Mouse (Mus musculus): Measurements from ENCODE around the gene Gm20388. TPM values are rescaled to one million over a fixed set of nuclear protein-coding genes. Genes with fewer than 3 reads are reported as not detected.
A peak's percentile ranks its signal among the peaks of the same experiment; 100 is the strongest.

The Gm20388 gene
- polyA plus RNA-seq, 1 experiment from 2014 or later, result not detected

DNA sequence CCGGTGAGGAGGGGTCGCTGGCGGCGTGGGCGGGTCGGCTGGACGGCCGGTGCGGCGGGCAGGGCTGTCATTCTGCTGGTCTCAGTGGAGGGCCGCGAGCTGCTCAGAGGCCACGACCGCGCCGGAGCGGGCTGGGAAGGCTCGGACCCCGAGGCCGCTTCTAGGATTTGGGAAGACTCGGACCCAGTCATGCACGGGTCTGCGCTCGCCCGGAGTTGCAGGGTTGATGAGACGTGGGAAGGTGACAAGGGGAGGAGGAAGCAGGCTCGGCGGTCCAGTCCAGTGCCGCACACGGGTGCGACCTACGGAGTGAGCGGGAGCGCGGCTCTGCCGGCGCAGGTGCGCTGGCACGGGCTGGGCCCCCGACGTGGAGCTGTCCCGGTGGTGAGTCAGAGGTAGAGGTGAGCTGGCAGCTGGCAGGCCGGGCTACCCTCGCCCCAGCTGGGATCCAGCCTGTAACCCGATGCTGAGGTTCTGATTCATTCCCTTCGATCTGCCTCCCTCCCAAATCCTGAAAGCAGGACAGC, 203.7 kb downstream of the Gm20388 start:
- TF ChIP-seq EP300 (optimal IDR thresholded peaks at IDR 0.05) (no peak), CTCF (IDR thresholded peaks at IDR 0.05; ENCODE audit: low read depth) (no peak)
- Histone ChIP-seq H3K4me2 (replicated peaks; ENCODE audit: low read depth) (peak overlapping the region; percentile 96), H3K27ac (replicated peaks) (peak overlapping the region; percentile 82), H3K4me3 (ENCODE audit: low read depth, low read length) (peak overlapping the region; percentile 75), H3K9ac (ENCODE audit: low read length) (peak overlapping the region; percentile 78), H3K27me3 (ENCODE audit: control insufficient read depth, insufficient read depth, low read length) (no peaks in the 10 kb centered on the region), H3K4me1 (replicated peaks; ENCODE audit: control insufficient read depth, insufficient read depth) (peaks cover 3% of the 10 kb centered on the region), H3K36me3 (ENCODE audit: control insufficient read depth, insufficient read depth, low read length) (no peaks in the 10 kb centered on the region), H3K9me3 (ENCODE audit: control insufficient read depth, low read length) (no peaks in the 10 kb centered on the region)
- ATAC-seq (ENCODE audit: low FRiP score, low TSS enrichment) (peak; percentile 74), DNase-seq (ENCODE audit: low spot score) (peak; percentile 76)
- 1% methylated on average over 37 of the region's 46 CpGs for WGBS

DNA sequence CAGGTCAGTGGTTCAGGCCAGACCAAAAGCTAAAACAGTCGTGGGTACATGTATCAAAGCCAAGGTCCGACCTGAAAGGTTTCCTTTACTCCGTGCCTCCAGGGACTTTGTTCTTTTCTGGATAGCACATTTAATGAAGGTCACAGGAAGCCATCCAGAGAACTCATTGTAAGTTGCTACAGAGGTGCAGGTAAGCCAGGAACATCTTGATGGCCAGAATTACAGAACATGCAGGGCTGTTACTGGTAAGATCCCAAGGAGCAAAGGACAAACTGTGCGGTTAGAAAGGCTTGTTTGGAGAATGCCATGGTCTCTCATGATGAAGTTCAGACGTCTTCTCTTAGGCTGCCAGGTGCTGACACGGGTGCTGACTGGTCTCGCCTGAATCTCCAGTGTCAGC, 206.0 kb downstream of the Gm20388 start:
- H3K4me3 ChIP-seq (ENCODE audit: low read depth, low read length), result no peak overlapping the region
- peaks cover 3% of the 10 kb centered on the region for H3K4me1 ChIP-seq (replicated peaks; ENCODE audit: control insufficient read depth, insufficient read depth)
- no peaks in the 10 kb centered on the region for H3K36me3 ChIP-seq (ENCODE audit: control insufficient read depth, insufficient read depth, low read length)
- TF ChIP-seq EP300 (optimal IDR thresholded peaks at IDR 0.05) (no peak), CTCF (IDR thresholded peaks at IDR 0.05; ENCODE audit: low read depth) (no peak)
- no peak overlapping the region for H3K27ac ChIP-seq (replicated peaks)
- no peaks in the 10 kb centered on the region for H3K9me3 ChIP-seq (ENCODE audit: control insufficient read depth, low read length)
- no peak for DNase-seq (ENCODE audit: low spot score)
- H3K27me3 ChIP-seq (ENCODE audit: control insufficient read depth, insufficient read depth, low read length), result no peaks in the 10 kb centered on the region
- H3K9ac ChIP-seq (ENCODE audit: low read length), result no peak overlapping the region
- 71% methylated on average over 7 of the region's 7 CpGs for WGBS
- H3K4me2 ChIP-seq (replicated peaks; ENCODE audit: low read depth), result no peak overlapping the region
- ATAC-seq (ENCODE audit: low FRiP score, low TSS enrichment), result no peak

DNA sequence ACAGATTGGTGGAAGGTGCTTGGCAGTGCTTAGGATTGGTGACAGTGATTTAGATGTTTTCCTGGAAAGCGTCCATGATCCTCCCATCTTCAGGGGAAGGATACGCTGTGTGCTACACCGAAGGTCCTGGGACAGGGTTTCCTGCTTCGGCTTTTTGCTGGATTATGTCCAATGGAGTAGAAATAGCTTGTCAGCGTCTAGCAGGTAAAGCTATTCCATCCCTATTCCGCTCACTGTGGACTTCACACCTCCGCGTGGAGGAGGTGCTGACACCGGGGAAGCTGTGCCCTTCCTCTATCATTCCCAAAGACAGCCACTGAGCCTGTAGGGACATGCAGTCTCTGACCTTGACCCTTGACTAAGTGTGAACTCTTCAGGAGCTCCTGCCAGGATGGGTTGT, 207.5 kb downstream of the Gm20388 start:
- H3K9ac ChIP-seq (ENCODE audit: low read length), result no peak overlapping the region
- H3K4me1 ChIP-seq (replicated peaks; ENCODE audit: control insufficient read depth, insufficient read depth), result no peaks in the 10 kb centered on the region; the same call in none of the 2 replicates
- no peak overlapping the region for H3K4me3 ChIP-seq (ENCODE audit: low read depth, low read length)
- H3K36me3 ChIP-seq (ENCODE audit: control insufficient read depth, insufficient read depth, low read length), result no peaks in the 10 kb centered on the region
- no peak overlapping the region for H3K4me2 ChIP-seq (replicated peaks; ENCODE audit: low read depth)
- ATAC-seq (ENCODE audit: low FRiP score, low TSS enrichment), result no peak
- DNase-seq (ENCODE audit: low spot score), result no peak
- H3K27ac ChIP-seq (replicated peaks), result no peak overlapping the region
- H3K27me3 ChIP-seq (ENCODE audit: control insufficient read depth, insufficient read depth, low read length), result no peaks in the 10 kb centered on the region
- TF ChIP-seq EP300 (optimal IDR thresholded peaks at IDR 0.05), result no peak
- no peak for TF ChIP-seq CTCF (IDR thresholded peaks at IDR 0.05; ENCODE audit: low read depth)
- WGBS, result 76% methylated on average over 9 of the region's 9 CpGs
- no peaks in the 10 kb centered on the region for H3K9me3 ChIP-seq (ENCODE audit: control insufficient read depth, low read length)

DNA sequence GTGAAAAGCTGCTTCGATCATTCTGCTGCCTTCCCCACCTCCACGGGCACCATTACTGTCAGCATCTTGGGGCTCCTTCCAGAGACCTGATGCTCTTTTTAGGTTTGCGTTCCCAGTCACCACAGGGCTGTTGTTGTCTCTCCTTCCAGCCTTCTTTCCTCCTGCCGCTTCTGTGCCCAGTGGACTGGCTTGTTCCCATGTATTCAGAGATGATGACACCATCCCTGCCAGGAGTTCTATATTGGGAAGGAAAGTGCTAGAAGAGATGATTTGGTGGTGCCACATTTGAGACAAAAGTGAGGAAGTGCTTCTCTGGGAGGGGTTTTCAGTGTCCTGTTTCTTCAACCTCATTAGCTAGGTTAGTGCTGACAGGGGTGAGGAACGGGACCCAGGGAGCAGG, 208.2 kb downstream of the Gm20388 start:
- ATAC-seq (ENCODE audit: low FRiP score, low TSS enrichment) (no peak), DNase-seq (ENCODE audit: low spot score) (no peak)
- no peak overlapping the region for H3K9ac ChIP-seq (ENCODE audit: low read length)
- no peaks in the 10 kb centered on the region for H3K9me3 ChIP-seq (ENCODE audit: control insufficient read depth, low read length)
- no peaks in the 10 kb centered on the region for H3K27me3 ChIP-seq (ENCODE audit: control insufficient read depth, insufficient read depth, low read length)
- no peak overlapping the region for H3K4me2 ChIP-seq (replicated peaks; ENCODE audit: low read depth)
- WGBS, result 88% methylated on average over 5 of the region's 5 CpGs
- H3K36me3 ChIP-seq (ENCODE audit: control insufficient read depth, insufficient read depth, low read length), result no peaks in the 10 kb centered on the region
- no peak for TF ChIP-seq EP300 (optimal IDR thresholded peaks at IDR 0.05)
- no peak for TF ChIP-seq CTCF (IDR thresholded peaks at IDR 0.05; ENCODE audit: low read depth)
- no peak overlapping the region for H3K27ac ChIP-seq (replicated peaks)
- no peaks in the 10 kb centered on the region; the same call in none of the 2 replicates for H3K4me1 ChIP-seq (replicated peaks; ENCODE audit: control insufficient read depth, insufficient read depth)
- H3K4me3 ChIP-seq (ENCODE audit: low read depth, low read length), result no peak overlapping the region

DNA sequence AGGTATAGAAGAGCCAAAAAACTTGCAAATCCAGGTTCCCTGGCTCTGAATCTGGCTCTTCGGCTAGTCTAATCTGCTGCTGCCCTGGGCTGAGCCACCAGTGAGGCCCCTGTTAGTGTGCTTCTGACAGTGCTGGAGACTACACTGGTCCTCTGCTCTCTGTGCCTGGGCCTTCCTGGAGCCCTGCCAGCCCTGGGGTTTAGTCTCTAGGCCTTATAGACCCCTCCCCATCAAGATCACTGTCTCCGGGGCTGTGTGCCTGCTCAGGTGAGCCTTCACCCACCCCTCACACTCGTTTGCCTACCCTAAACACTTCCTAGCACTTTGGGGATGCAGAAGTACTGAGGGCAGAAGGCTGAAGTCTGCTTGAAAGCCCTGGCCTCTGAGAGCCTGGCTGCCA, 208.8 kb downstream of the Gm20388 start:
- Histone ChIP-seq H3K4me2 (replicated peaks; ENCODE audit: low read depth) (no peak overlapping the region), H3K36me3 (ENCODE audit: control insufficient read depth, insufficient read depth, low read length) (no peaks in the 10 kb centered on the region), H3K27me3 (ENCODE audit: control insufficient read depth, insufficient read depth, low read length) (no peaks in the 10 kb centered on the region), H3K9me3 (ENCODE audit: control insufficient read depth, low read length) (no peaks in the 10 kb centered on the region), H3K4me3 (ENCODE audit: low read depth, low read length) (no peak overlapping the region), H3K9ac (ENCODE audit: low read length) (no peak overlapping the region), H3K4me1 (replicated peaks; ENCODE audit: control insufficient read depth, insufficient read depth) (peaks cover 2% of the 10 kb centered on the region), H3K27ac (replicated peaks) (no peak overlapping the region)
- 55% methylated on average over 3 of the region's 3 CpGs for WGBS
- no peak for TF ChIP-seq CTCF (IDR thresholded peaks at IDR 0.05; ENCODE audit: low read depth)
- TF ChIP-seq EP300 (optimal IDR thresholded peaks at IDR 0.05), result no peak
- DNase-seq (ENCODE audit: low spot score), result no peak
- ATAC-seq (ENCODE audit: low FRiP score, low TSS enrichment), result no peak

DNA sequence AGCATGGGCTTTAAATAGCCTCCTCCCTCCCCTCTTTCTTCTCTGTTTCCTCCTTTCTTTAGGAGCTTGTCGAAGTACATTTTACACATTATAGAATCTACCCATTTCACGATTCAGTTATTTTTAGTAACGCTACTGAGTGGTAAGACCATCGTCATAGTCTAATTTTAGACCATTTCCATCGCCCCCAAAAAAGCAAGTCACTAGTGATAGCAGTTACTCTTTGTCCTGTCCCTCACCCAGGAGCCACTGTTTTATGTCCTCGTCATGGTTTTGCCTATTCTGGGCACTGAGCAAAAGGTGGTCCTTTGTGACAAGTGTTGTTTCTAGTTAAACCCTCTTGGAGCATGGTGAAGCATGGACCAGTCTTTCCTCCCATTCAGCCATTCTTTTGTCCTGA, 209.3 kb downstream of the Gm20388 start:
- DNase-seq (ENCODE audit: low spot score) (no peak), ATAC-seq (ENCODE audit: low FRiP score, low TSS enrichment) (no peak)
- no peak overlapping the region for H3K9ac ChIP-seq (ENCODE audit: low read length)
- no peak overlapping the region for H3K4me2 ChIP-seq (replicated peaks; ENCODE audit: low read depth)
- no peak overlapping the region for H3K4me3 ChIP-seq (ENCODE audit: low read depth, low read length)
- TF ChIP-seq EP300 (optimal IDR thresholded peaks at IDR 0.05) (no peak), CTCF (IDR thresholded peaks at IDR 0.05; ENCODE audit: low read depth) (no peak)
- H3K36me3 ChIP-seq (ENCODE audit: control insufficient read depth, insufficient read depth, low read length), result no peaks in the 10 kb centered on the region
- no peak overlapping the region for H3K27ac ChIP-seq (replicated peaks)
- no peaks in the 10 kb centered on the region for H3K9me3 ChIP-seq (ENCODE audit: control insufficient read depth, low read length)
- 59% methylated on average over 6 of the region's 6 CpGs for WGBS
- H3K27me3 ChIP-seq (ENCODE audit: control insufficient read depth, insufficient read depth, low read length), result no peaks in the 10 kb centered on the region
- peaks cover 2% of the 10 kb centered on the region for H3K4me1 ChIP-seq (replicated peaks; ENCODE audit: control insufficient read depth, insufficient read depth)
